Mouse (Mus musculus) liver, postnatal 0 days (tissue): Measurements from ENCODE around the gene Ddx20. TPM values are rescaled to one million over a fixed set of nuclear protein-coding genes. Genes with fewer than 3 reads are reported as not detected.
A peak's percentile ranks its signal among the peaks of the same experiment; 100 is the strongest.

Source experiments
- ATAC-seq: fragments of 200-750 bp; cut with Nextera tagmentation; 2 replicates; pipeline ENCODE4 v1.8.0; 2017; ENCODE audit warnings: mild to moderate bottlenecking, moderate library complexity
- DNase-seq: peaks from one replicate; pipeline ENCODE4 v3.0.0-alpha.2; 2016
- H3K27ac ChIP-seq: fragments of 300-500 bp; sonication (generic); 2 replicates; pipeline ENCODE4 v1.5.1; 2014; ENCODE audit warnings: antibody characterized with exemption, moderate library complexity, mild to moderate bottlenecking, low read depth
- H3K27me3 ChIP-seq: fragments of 300-500 bp; sonication (generic); 2 replicates; pipeline ENCODE4 v1.6.1; 2014; ENCODE audit warnings: low read length, control low read depth, mixed read lengths; ENCODE audit not compliant: insufficient read depth
- H3K36me3 ChIP-seq: fragments of 300-500 bp; sonication (generic); replicated peaks from 2 replicates; pipeline ENCODE4 v1.6.1; 2014; ENCODE audit warnings: mild to moderate bottlenecking, control low read depth, low read length, moderate library complexity, mixed read lengths; ENCODE audit not compliant: insufficient read depth
- H3K4me1 ChIP-seq: fragments of 300-500 bp; sonication (generic); 2 replicates; pipeline ENCODE4 v1.6.1; 2014; ENCODE audit warnings: antibody characterized with exemption, mild to moderate bottlenecking, control low read depth; ENCODE audit not compliant: insufficient read depth
- H3K4me2 ChIP-seq: fragments of 300-500 bp; sonication (generic); 2 replicates; pipeline ENCODE4 v1.6.1; 2014; ENCODE audit warnings: low read depth, mild to moderate bottlenecking, low read length, moderate library complexity, mixed read lengths
- H3K4me3 ChIP-seq: fragments of 300-500 bp; sonication (generic); 2 replicates; pipeline ENCODE4 v1.5.1; 2014; ENCODE audit warnings: low read depth, low read length
- H3K9ac ChIP-seq: fragments of 300-500 bp; sonication (generic); replicated peaks from 2 replicates; pipeline ENCODE4 v1.6.1; 2014; ENCODE audit warnings: mild to moderate bottlenecking, moderate library complexity
- H3K9me3 ChIP-seq: fragments of 300-500 bp; sonication (generic); 2 replicates; pipeline ENCODE4 v1.6.1; 2016; ENCODE audit warnings: mild to moderate bottlenecking, control low read depth, low read length, mixed read lengths
- CTCF ChIP-seq: sonication (generic); IDR thresholded peaks from 2 replicates; pipeline ENCODE4 v1.5.1; 2016; ENCODE audit warnings: antibody characterized with exemption, low read depth
- EP300 ChIP-seq: IDR thresholded peaks from 2 replicates; pipeline ENCODE4 v1.6.1; 2016; ENCODE audit warnings: antibody characterized with exemption, low read depth, mild to moderate bottlenecking
- WGBS: fragments of 180-500 bp; shearing (Covaris S2); extraction: QIAGEN DNeasy Blood & Tissue Kit; methylation state at CpG from one replicate; pipeline ENCODE4 v1.1.7; 2014; ENCODE audit not compliant: insufficient replicate concordance; 5-methylcytosine and 5-hydroxymethylcytosine counted together
- polyA plus RNA-seq: library from polyadenylated mRNA; unstranded; fragments of >200 nt; fragmentation: Nextera tagmentation; extraction: Ambion mirVana; gene quantifications from 2 replicates; pipeline ENCODE4 v1.2.1, GENCODE M21; 2015

Ddx20 gene
- 9.7 and 9.8 TPM in 2 replicates for polyA plus RNA-seq

DNA sequence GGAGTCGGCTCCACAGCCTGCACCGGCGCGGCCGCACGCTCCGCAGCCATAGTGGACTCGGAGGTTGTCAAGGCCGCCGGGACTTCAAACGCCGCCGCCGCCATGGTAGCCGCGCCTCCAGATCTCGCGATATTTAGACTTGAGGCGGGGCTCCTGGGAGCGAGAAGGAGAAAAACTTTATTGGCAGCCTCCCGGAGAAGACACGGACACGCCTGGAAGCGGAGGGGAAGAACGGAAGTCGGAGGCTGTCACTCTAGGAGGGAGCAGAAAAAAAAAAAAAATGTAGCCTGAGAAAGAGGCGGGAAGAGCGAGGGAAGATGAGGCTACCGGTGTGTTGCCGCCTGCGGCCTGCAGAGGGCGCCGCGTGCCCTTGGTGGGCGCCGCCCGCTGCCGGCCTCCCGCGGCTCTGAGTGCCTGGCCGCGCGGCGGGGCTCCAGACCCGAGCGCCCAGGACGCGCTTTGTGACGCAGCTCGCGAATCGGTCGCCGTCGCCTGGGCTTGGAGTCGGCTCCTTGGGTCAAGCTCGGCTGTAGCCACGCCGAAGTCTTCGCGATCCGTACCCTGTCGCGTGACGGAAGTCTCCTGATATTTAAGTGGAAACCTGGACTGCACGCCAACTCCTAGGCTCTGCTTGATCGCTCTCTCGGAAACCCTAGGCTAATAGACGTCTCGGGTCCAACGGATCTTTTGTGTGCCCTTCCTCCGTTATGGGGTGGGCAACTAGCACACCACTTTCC lies at the start of gene Ddx20:
Gene Ddx20 (minus strand): TSS at position 251 of the 737 bp plus-strand sequence.
- TF ChIP-seq EP300 = peak; percentile 96
- peak; percentile 88 for TF ChIP-seq CTCF
- peak; percentile 94 for ATAC-seq
- H3K27me3 ChIP-seq = no peaks in the 10 kb centered on the region
- peak within 1 kb of the TSS; percentile 93 for H3K4me3 ChIP-seq
- H3K27ac ChIP-seq = peak within 1 kb of the TSS; percentile 91
- H3K9ac ChIP-seq = peak within 1 kb of the TSS; percentile 95
- DNase-seq = peak; percentile 97
- H3K4me1 ChIP-seq = peaks cover 14% of the 10 kb centered on the region
- WGBS = 1% methylated on average over 72 of the region's 72 CpGs
- peak within 1 kb of the TSS; percentile 97 for H3K4me2 ChIP-seq
- no peaks in the 10 kb centered on the region for H3K9me3 ChIP-seq
- H3K36me3 ChIP-seq = peaks cover 19% of the 10 kb centered on the region

DNA sequence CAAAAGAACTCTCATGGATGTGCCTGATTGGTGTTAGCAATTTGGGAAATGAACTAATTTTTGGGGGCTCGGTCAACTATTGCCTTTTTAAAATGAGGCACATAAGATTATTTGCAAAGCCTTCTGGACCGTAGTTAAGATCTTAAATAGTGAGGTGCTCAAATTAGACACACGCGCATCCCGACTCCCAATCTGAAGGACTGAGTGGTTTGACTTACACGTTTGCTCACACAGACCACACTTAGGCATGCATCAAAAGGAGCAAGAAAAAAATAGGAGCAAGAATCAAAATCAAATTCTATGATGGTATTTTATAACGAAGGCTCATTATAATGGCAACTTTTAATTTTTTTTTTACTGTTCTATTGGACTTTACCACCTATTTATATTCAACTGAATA lies 49.7 kb upstream of the Ddx20 start:
- Histone ChIP-seq H3K36me3 (peaks cover 45% of the 10 kb centered on the region), H3K4me1 (no peaks in the 10 kb centered on the region)
- no peak for ATAC-seq

DNA sequence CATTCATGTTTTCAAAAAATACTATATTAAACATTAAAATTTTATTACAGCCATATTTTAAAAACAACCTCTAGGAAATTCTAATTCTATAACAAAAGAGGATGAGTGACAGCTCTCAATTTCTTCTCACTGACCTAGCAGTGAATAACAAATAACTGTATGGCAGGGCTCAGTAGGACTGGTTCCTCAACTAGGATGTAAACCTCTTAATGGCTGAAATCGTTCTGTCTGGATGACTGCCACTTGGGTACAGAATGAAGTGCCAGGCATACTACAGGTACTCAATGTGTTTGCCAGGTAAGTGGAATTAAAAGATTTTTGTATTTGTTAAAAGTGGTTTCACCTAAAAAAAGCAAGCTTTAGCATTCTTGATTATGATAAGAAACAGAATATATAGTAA lies 48.8 kb upstream of the Ddx20 start:
- H3K27ac ChIP-seq = no peak overlapping the region
- H3K4me2 ChIP-seq = no peak overlapping the region
- H3K27me3 ChIP-seq = no peaks in the 10 kb centered on the region
- WGBS = 80% methylated on average over 1 of the region's 1 CpGs
- no peak overlapping the region for H3K9ac ChIP-seq
- H3K4me1 ChIP-seq = no peaks in the 10 kb centered on the region
- DNase-seq (no peak), ATAC-seq (no peak)
- H3K36me3 ChIP-seq = peaks cover 48% of the 10 kb centered on the region
- no peak for TF ChIP-seq CTCF
- TF ChIP-seq EP300 = no peak
- no peaks in the 10 kb centered on the region for H3K9me3 ChIP-seq
- H3K4me3 ChIP-seq = no peak overlapping the region

More for the DNA sequence above, 49.7 kb upstream of the Ddx20 start:
- Histone ChIP-seq H3K9ac (no peak overlapping the region), H3K9me3 (no peaks in the 10 kb centered on the region), H3K4me3 (no peak overlapping the region), H3K27ac (no peak overlapping the region), H3K4me2 (no peak overlapping the region), H3K27me3 (no peaks in the 10 kb centered on the region)
- DNase-seq = no peak
- TF ChIP-seq EP300 (no peak), CTCF (no peak)
- WGBS = 90% methylated on average over 7 of the region's 7 CpGs

DNA sequence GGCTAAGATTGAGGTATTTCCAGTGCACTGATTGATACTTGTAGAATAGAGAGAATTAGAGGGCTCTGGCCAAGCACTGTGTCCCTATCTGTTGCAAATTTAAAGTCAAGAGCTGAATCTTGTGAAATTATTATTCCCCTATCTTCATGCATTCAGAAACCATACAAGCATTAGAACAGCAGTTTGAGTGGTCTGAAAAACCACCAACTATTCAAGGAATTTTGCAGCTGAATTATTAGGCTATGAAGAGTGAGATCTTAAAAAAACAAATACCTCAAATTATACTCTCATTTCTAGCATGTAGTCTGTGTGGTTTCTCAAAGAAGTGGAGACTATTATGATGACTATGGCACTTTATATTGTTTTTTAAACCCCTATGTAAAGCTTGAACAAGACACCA lies 47.9 kb upstream of the Ddx20 start:
- no peak overlapping the region for H3K27ac ChIP-seq
- H3K9me3 ChIP-seq = no peaks in the 10 kb centered on the region
- H3K9ac ChIP-seq = no peak overlapping the region
- H3K4me3 ChIP-seq = no peak overlapping the region
- no peak overlapping the region for H3K4me2 ChIP-seq
- H3K4me1 ChIP-seq = no peaks in the 10 kb centered on the region
- TF ChIP-seq CTCF = no peak
- TF ChIP-seq EP300 = no peak
- no peaks in the 10 kb centered on the region for H3K27me3 ChIP-seq
- DNase-seq (no peak), ATAC-seq (no peak)
- peaks cover 52% of the 10 kb centered on the region for H3K36me3 ChIP-seq

DNA sequence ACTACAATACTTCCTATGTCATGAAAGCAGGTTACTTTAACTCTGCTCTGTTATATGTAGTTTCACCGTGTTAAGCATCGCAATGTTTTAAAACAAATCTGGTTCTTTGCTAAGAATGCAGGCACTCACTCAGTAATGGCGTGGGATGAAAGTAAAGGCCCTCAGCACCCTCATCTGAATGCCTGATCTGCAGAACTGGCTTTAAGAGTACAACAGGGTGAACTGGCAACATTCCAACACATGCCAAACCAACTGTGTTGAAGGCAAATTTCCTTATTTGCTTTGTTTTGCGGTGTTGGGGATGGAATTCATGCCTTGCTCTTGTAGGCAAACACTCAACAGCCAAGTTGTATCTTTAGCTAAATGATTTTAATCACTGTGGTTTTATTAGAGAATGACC lies 46.2 kb upstream of the Ddx20 start:
- Histone ChIP-seq H3K27ac (no peak overlapping the region), H3K27me3 (no peaks in the 10 kb centered on the region), H3K4me3 (no peak overlapping the region), H3K4me1 (no peaks in the 10 kb centered on the region), H3K4me2 (no peak overlapping the region), H3K9me3 (no peaks in the 10 kb centered on the region), H3K9ac (no peak overlapping the region), H3K36me3 (peaks cover 55% of the 10 kb centered on the region)
- no peak for ATAC-seq
- TF ChIP-seq CTCF (no peak), EP300 (no peak)
- no peak for DNase-seq
- 93% methylated on average over 4 of the region's 4 CpGs for WGBS

DNA sequence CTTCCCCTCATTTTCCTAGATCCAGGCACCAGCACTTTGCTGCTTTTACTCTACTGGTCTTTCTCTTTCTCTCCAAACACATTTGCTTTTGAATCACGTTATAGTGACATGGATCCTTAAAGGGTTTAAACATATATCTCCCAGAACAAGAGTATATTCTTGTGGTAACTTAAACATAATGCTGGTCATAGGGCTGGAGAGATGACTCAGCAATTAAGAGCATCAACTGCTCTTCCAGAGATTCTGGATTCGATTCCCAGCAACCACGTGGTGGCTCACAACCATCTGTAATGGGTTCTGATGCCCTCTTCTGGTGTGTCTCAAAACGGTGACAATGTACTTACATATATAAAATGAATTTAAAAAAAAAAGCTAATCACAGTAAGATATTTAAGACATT lies 45.0 kb upstream of the Ddx20 start:
- DNase-seq (no peak), ATAC-seq (no peak)
- H3K27me3 ChIP-seq = no peaks in the 10 kb centered on the region
- peaks cover 52% of the 10 kb centered on the region for H3K36me3 ChIP-seq
- no peak overlapping the region for H3K9ac ChIP-seq
- H3K27ac ChIP-seq = no peak overlapping the region
- H3K4me3 ChIP-seq = no peak overlapping the region
- H3K4me1 ChIP-seq = no peaks in the 10 kb centered on the region
- no peak overlapping the region for H3K4me2 ChIP-seq
- no peaks in the 10 kb centered on the region for H3K9me3 ChIP-seq
- 88% methylated on average over 4 of the region's 4 CpGs for WGBS
- TF ChIP-seq EP300 (no peak), CTCF (no peak)
